Mouse (Mus musculus): ENCODE results near the gene Terb1. TPM values are rescaled to one million over a fixed set of nuclear protein-coding genes. Genes with fewer than 3 reads are reported as not detected.

The Terb1 gene
- polyA plus RNA-seq, 1 experiment from 2014 or later, result 0.46 TPM

DNA sequence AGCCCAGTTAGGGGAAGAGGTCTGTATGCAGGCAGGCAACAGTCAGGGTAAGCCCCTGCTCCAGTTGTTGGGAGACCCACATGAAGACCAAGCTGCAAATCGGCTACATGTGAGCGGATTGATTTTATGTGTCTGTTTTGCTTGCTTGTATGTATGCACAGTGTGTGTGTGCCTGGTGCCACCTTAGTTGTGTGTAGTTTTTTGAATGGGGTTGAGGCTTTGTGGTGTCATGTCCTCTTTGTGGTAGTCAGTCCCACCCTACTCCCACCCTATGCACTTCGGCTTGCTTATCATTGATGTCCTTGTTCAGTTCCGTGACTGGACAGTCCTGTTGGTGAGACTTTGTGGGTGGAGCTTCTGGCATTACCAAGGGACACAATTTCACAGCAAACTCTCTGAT, 95.9 kb downstream of the Terb1 start:
- in situ Hi-C loops (cut with MboI; ENCODE audit: low pct_unique_long_range_greater_than_20kb), result no loop called here
- ChIA-PET CTCF (interaction anchor here (1.3 to 2.0 kb wide), 3 partner anchors 20 to 71 kb away, joined by 3 to 7 read pairs (median 3); partner anchors contain the start of gene Dync1li2), POLR2A (no interaction called here)
- no peaks in the 10 kb centered on the region for H3K27me3 ChIP-seq
- ATAC-seq (no peak), DNase-seq (ENCODE audit: low read depth, low spot score) (no peak)
- TF ChIP-seq CTCF (IDR thresholded peaks at IDR 0.05), result no peak

DNA sequence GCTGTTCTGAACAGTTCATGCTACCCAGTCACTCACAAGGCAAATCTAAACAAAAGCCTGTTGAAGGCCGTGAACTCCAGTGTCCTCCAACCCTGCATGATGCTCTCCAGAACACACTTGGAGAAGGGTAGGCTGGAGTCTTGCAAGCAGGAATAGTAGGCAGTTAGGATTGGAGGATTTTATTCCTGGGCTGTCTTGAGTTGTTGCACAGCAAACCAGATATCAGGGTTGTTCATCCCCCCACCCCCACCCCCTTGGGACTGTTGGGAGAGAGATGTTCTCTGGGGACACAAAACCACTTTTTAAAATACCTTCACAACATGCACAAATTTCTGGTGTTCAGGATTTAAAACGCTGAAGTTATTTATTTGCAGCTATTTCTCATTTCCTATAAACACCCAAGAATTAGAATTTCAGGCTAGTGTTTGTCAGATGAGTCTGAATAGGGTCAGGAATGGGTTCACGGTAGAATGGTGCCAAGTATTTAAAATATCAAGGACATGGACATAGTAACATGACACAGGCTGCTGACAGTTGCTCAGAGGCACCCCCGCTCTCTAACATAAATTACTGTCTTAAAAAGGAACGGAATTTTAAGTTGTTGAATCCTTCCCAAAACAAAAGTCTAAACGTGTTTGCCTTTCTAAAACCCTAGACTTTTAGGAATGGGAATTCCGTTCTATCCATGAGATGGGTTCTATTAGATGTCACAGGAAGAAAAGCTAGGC, 96.7 kb downstream of the Terb1 start:
- ChIA-PET POLR2A (no interaction called here), CTCF (interaction anchor here (1.7 to 2.0 kb wide), 2 partner anchors 30 to 70 kb away, joined by 3 to 7 read pairs; partner anchors contain the start of gene Dync1li2)
- DNase-seq (ENCODE audit: low read depth, low spot score), result no peak
- TF ChIP-seq CTCF (IDR thresholded peaks at IDR 0.05), result no peak
- in situ Hi-C loops (cut with MboI; ENCODE audit: low pct_unique_long_range_greater_than_20kb), result no loop called here
- ATAC-seq, result no peak
- no peaks in the 10 kb centered on the region for H3K27me3 ChIP-seq

DNA sequence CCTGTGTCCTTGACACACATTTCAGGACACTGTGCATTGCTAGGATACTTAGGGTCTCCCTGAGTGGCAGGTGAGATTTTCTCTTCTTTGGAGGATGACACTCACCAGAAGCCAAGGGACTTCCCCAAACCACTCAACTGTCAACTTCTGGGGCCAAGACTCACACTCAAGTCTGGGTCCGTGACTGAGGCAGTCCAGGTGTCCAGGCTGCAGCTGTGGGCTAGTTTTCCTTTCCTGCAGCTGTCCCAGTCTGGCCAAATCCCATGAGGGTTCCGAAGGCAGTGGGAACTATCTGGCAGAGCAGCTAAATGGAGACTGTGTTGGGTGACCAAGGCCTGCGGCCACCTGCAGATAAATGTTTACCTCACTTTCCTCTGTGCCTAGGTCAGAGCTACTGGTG, 97.7 kb downstream of the Terb1 start:
- ChIA-PET POLR2A (interaction anchor here (0.6 kb wide), 2 partner anchors 16 to 37 kb away, joined by 3 read pairs; partner anchors contain the start of gene Cmtm4), CTCF (interaction anchor here (0.8 to 1.2 kb wide), 2 partner anchors 29 to 69 kb away, joined by 3 read pairs; no protein-coding TSS in a partner anchor)
- DNase-seq (ENCODE audit: low read depth, low spot score), result no peak
- in situ Hi-C loops (cut with MboI; ENCODE audit: low pct_unique_long_range_greater_than_20kb), result no loop called here
- no peak for ATAC-seq
- TF ChIP-seq CTCF (IDR thresholded peaks at IDR 0.05), result no peak
- no peaks in the 10 kb centered on the region for H3K27me3 ChIP-seq

DNA sequence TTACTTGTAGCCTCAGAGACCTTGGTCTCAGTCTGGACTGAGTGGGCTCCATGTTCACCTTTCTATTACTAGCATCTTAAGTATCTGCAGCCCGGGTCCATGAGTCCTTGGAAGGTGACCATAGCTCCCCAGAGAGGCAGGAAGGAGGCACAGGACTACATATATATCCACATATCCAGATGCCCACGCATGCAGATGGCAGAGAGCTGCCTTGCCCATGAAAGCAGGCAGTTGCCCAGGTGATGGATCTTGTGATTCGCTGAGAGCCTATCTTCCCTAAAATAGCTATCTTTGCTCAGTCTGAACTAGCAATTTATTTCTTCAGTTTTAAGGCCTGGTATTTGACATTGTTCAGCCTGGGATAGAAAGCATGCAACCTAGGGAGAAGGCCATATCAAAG, 98.2 kb downstream of the Terb1 start:
- H3K27me3 ChIP-seq, result no peaks in the 10 kb centered on the region
- POLR2A ChIA-PET, result interaction anchor here (0.6 kb wide), 2 partner anchors 16 to 37 kb away, joined by 3 read pairs; partner anchors contain the start of gene Cmtm4
- no peak for TF ChIP-seq CTCF (IDR thresholded peaks at IDR 0.05)
- ATAC-seq, result no peak
- in situ Hi-C loops (cut with MboI; ENCODE audit: low pct_unique_long_range_greater_than_20kb), result no loop called here
- CTCF ChIA-PET, result interaction anchor here (0.8 to 1.2 kb wide), 5 partner anchors 15 to 71 kb away, joined by 3 to 4 read pairs (median 3); no protein-coding TSS in a partner anchor
- no peak for DNase-seq (ENCODE audit: low read depth, low spot score)

DNA sequence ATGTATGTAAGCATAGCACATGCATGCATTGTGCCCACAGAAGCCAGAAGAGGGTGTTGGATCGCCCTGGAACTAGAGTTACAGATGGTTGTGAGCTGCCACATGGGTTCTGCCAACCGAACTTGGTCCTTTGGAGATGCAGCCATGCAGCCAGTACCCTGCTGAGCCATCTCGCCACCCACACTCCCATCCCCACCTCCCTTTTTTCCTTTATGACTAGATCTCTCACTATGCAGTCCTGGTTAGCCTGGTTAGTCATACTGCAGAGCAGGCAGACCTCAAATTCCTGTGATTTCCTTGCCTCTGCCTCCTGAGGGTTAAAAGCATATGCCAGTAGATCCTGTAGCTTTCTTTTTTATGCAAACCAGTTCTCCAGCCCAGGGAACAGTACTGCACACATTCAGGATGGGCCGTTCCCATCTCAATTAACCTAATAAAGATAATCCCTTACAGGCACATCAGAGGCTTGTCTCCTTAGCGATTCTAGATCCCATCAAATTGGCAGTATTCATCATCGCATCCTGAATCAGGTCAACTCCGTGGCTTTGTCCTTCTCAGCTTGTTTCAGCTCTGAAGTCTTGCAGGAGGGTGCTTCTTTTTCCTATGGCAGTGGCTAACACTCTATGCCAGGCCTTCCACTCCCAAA, 99.0 kb downstream of the Terb1 start:
- in situ Hi-C loops (cut with MboI; ENCODE audit: low pct_unique_long_range_greater_than_20kb), result no loop called here
- POLR2A ChIA-PET, result no interaction called here
- no peak for TF ChIP-seq CTCF (IDR thresholded peaks at IDR 0.05)
- peak; percentile 84 for ATAC-seq
- no peak for DNase-seq (ENCODE audit: low read depth, low spot score)
- CTCF ChIA-PET, result interaction anchor here (0.8 to 1.2 kb wide), 4 partner anchors 14 to 70 kb away, joined by 3 to 4 read pairs (median 3); no protein-coding TSS in a partner anchor
- no peaks in the 10 kb centered on the region for H3K27me3 ChIP-seq

DNA sequence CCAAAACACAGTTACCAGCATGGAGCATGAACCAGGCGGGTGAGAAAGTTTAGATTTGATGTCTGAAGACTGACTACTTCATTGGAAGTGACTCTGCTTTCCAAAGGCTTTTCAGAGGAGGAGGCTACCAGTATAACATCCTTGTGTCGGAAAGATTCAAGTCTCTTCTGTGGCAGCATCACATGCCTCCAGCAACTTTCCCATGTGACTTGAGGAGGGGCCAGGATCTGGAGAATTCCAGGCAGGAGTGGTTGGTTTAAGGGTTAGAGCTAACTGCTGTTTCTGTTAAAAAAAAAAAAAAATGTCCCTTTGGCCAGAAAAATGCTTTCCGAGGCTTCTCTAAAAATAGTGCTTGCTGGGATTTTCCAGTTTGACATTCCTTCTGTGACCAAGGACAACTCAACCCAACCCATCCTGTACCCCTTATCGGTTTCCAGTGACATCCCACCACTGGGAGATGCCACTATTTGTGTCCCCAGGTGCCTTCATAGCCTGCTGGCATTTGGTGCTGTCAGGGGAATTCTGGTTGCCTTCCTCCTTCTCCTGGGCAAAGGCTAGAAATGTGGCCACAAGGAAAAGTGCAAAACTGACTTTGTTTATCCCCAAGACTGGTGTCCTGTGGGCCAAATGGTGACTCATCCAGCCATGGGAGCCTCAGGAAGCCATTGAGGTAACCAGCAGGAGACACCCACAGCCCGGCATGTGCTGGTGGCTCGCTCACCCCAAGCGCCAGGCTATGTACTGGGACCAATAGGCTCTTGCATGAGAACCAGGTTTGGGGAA, 101.2 kb downstream of the Terb1 start:
- ChIA-PET POLR2A (interaction anchor here (0.5 to 1.2 kb wide), 2 partner anchors 34 kb away, joined by 3 to 4 read pairs; partner anchors contain the start of gene Dync1li2), CTCF (interaction anchor here (1.9 kb wide), 1 partner anchor 66 kb away, joined by 9 read pairs; no protein-coding TSS in a partner anchor)
- in situ Hi-C loops (cut with MboI; ENCODE audit: low pct_unique_long_range_greater_than_20kb), result loop anchor here (10.0 kb wide), 1 partner anchor 164 kb away; the partner anchor contains the start of gene Tk2
- DNase-seq (ENCODE audit: low read depth, low spot score) (no peak), ATAC-seq (peak; percentile 11)
- no peaks in the 10 kb centered on the region for H3K27me3 ChIP-seq
- no peak for TF ChIP-seq CTCF (IDR thresholded peaks at IDR 0.05)

DNA sequence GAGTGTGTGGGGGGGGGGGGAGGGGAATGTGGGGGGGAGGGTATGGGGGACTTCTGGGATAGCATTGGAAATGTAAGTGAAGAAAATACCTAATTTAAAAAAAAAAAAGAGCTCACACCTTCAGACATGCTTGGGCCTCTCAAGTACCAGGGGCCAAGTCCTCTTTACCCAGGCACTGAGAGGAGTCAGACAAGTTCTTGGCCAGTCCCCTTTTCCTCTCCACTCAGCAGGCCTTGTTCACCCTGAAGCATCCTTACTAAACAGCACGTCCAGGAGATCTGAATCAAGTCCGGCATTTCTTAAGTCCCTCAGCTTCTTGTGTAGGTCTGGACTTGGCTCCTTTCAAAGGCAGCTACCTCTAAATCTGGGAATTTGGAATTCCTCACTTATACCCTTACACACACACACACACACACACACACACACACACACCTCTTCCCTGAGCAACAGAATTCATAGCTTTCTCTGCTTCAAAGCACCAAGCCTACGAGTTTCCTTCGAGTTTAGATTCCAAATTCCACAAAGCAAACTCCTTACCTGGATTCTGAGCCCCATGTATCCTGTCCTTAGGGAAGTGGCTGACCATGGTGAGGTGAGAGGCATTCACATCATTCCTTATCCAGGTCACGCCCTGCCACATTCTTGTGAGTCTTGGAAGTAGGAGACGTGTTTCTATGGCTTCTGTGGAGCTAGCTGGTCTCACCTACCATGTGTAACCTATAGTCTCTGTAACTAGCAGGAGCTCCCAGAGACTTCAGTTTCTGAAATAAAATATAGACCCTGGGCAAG, 103.2 kb downstream of the Terb1 start:
- no peaks in the 10 kb centered on the region for H3K27me3 ChIP-seq
- ATAC-seq (no peak), DNase-seq (ENCODE audit: low read depth, low spot score) (no peak)
- POLR2A ChIA-PET, result interaction anchor here (1.2 kb wide), 1 partner anchor 36 kb away, joined by 3 read pairs; the partner anchor contains the start of gene Dync1li2
- TF ChIP-seq CTCF (IDR thresholded peaks at IDR 0.05), result no peak
- in situ Hi-C loops (cut with MboI; ENCODE audit: low pct_unique_long_range_greater_than_20kb), result loop anchor here (10.0 kb wide), 1 partner anchor 162 kb away; the partner anchor contains the start of gene Tk2
- CTCF ChIA-PET, result interaction anchor here (0.9 to 2.6 kb wide), 7 partner anchors 10 to 64 kb away, joined by 3 to 9 read pairs (median 5); partner anchors contain the start of gene Dync1li2

DNA sequence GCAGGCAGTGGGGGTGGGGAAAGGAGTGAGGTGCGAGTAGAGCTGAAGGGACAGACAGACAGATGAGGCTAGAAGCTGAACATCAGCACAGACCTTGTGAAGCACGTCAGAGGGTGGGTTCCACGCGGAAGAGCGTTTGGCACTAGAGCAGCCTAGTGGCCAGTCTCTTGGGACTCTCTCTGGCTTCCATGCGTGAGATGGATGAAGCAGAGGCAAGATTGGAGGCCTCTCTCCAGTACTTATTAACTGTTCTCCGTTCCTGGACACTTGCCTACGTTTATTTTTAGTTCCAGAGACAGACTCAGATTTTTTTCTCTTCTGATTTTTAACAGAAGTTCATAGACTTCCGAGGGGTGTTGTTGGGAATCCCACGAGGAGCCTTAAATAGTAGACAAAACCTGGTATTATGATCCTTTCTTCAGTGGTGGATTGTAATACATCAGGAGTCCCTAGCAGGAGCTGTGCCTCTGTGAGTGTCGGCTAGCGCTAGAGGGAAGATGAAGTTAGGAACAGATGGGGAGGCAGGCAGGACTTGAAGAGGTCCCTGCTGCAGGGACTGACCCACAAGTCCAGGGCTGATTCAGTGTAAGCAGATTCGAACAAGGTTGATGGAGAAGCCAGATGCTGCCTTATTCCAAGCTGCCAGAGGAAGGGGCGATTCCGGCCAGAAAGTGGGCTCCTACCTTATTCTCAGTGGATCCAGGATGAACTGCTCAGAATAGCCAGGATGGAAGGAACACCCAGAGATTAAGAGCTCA, 104.1 kb downstream of the Terb1 start:
- in situ Hi-C loops (cut with MboI; ENCODE audit: low pct_unique_long_range_greater_than_20kb), result loop anchor here (10.0 kb wide), 1 partner anchor 161 kb away; the partner anchor contains the start of gene Tk2
- DNase-seq (ENCODE audit: low read depth, low spot score) (no peak), ATAC-seq (peak; percentile 23)
- POLR2A ChIA-PET, result no interaction called here
- H3K27me3 ChIP-seq, result no peaks in the 10 kb centered on the region
- CTCF ChIA-PET, result interaction anchor here (0.9 to 2.6 kb wide), 6 partner anchors 9 to 63 kb away, joined by 3 to 13 read pairs (median 6); partner anchors contain the start of gene Dync1li2
- TF ChIP-seq CTCF (IDR thresholded peaks at IDR 0.05), result no peak
